In genomic region chr2:141217925-141218324, GRCm38 (mm10) we compare ENCODE assay signal across 10 mouse cellular contexts.
"Had no signal": no experiment of that assay in that cellular context is flagged by ENCODE, and none has a peak within 500 bp of the region (broad histone marks: within the 10 kb centered on the region; RNA-seq: fewer than 3 reads in every experiment).

No protein-coding gene starts in this region.

- H3K4me3 ChIP-seq: layer of hippocampus, adult 2 months; limb, embryonic 13.5 days; midbrain, embryonic 15.5 days; neural tube, embryonic 12.5 days had no signal

- H3K36me3 ChIP-seq: limb, embryonic 13.5 days; midbrain, embryonic 15.5 days; neural tube, embryonic 12.5 days had no signal

- H3K4me2 ChIP-seq: limb, embryonic 13.5 days; midbrain, embryonic 15.5 days; neural tube, embryonic 12.5 days had no signal

- H3K4me1 ChIP-seq: limb, embryonic 13.5 days; midbrain, embryonic 15.5 days; neural tube, embryonic 12.5 days had no signal

- H3K27ac ChIP-seq: layer of hippocampus, adult 2 months; limb, embryonic 13.5 days; liver, embryonic 14.5 days; midbrain, embryonic 15.5 days; neural tube, embryonic 12.5 days; stomach, postnatal 0 days had no signal

- H3K9ac ChIP-seq: limb, embryonic 13.5 days; liver, embryonic 14.5 days; midbrain, embryonic 15.5 days; neural tube, embryonic 12.5 days had no signal

- DNase-seq: kidney, postnatal 4 days; lung, adult 18-20 months; thymus, adult 18-20 months; thymus, postnatal 14 days had no signal

- H3K27me3 ChIP-seq: limb, embryonic 13.5 days; midbrain, embryonic 15.5 days; neural tube, embryonic 12.5 days had no signal
